ENCODE assay signal across 9 mouse cellular contexts in the genomic region with DNA sequence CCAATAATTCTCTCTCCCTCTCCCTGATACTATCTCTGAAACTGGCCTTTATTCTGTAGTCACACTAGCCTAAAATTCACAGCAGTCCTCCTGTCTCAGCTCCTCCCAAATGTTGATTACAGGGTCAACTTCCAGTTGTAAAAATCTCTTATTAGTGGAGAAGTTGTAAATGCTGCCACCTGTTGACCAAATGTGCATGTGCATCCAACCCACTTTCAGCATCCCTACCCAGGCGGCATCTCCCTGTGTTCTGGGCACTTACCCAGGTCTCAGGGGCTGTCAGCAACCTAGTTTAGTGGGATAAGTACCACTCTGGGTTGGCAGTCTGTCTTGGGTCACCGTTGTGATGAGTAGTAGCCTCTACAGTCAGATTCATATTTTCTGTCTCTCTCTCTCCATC. TPM values are rescaled to one million over a fixed set of nuclear protein-coding genes. Genes with fewer than 3 reads are reported as not detected.
DNase-seq lines count a peak whose midpoint lies in the region; ATAC-seq and TF ChIP-seq lines count a peak whose summit lies in the region.
"Had no signal": no experiment of that assay in that cellular context is flagged by ENCODE, and none has a peak within 500 bp of the region (broad histone marks: within the 10 kb centered on the region; RNA-seq: fewer than 3 reads in every experiment).

No protein-coding gene starts in this region.

- no peak overlapping the region for H3K4me2 ChIP-seq in hindbrain, embryonic 11.5 days (replicated peaks; ENCODE audit: low read depth, low read length)
- no peak overlapping the region for H3K4me2 ChIP-seq in hindbrain, embryonic 12.5 days (replicated peaks)
- H3K4me2 ChIP-seq in lung, embryonic 14.5 days = no peak overlapping the region
- no peak overlapping the region for H3K4me2 ChIP-seq in stomach, embryonic 15.5 days
- H3K4me2 ChIP-seq: lung, embryonic 15.5 days had no signal

- H3K27ac ChIP-seq in hindbrain, embryonic 11.5 days (ENCODE audit: low read depth, low read length) = no peak overlapping the region
- no peak overlapping the region for H3K27ac ChIP-seq in hindbrain, embryonic 12.5 days
- no peak overlapping the region for H3K27ac ChIP-seq in lung, embryonic 14.5 days (ENCODE audit: low read depth)
- no peak overlapping the region for H3K27ac ChIP-seq in stomach, embryonic 15.5 days
- H3K27ac ChIP-seq: lung, embryonic 15.5 days had no signal

- H3K4me1 ChIP-seq in hindbrain, embryonic 11.5 days (replicated peaks; ENCODE audit: control insufficient read depth, insufficient read depth, low read length) = no peaks in the 10 kb centered on the region
- no peaks in the 10 kb centered on the region for H3K4me1 ChIP-seq in hindbrain, embryonic 12.5 days
- H3K4me1 ChIP-seq in lung, embryonic 14.5 days (ENCODE audit: insufficient read depth) = no peaks in the 10 kb centered on the region
- H3K4me1 ChIP-seq in stomach, embryonic 15.5 days = no peaks in the 10 kb centered on the region
- H3K4me1 ChIP-seq: lung, embryonic 15.5 days had no signal

- H3K4me3 ChIP-seq in hindbrain, embryonic 11.5 days (ENCODE audit: low read depth, low read length) = no peak overlapping the region
- H3K4me3 ChIP-seq in hindbrain, embryonic 12.5 days = no peak overlapping the region
- H3K4me3 ChIP-seq in lung, embryonic 14.5 days (ENCODE audit: low read depth, low read length) = no peak overlapping the region
- no peak overlapping the region for H3K4me3 ChIP-seq in stomach, embryonic 15.5 days (replicated peaks)
- H3K4me3 ChIP-seq: lung, embryonic 15.5 days had no signal

- peak; percentile 75 for TF ChIP-seq CTCF in lung, embryonic 14.5 days (IDR thresholded peaks at IDR 0.05; ENCODE audit: low read depth)

- no peak for ATAC-seq in hindbrain, embryonic 11.5 days (ENCODE audit: low FRiP score)
- ATAC-seq in hindbrain, embryonic 12.5 days (ENCODE audit: low FRiP score) = no peak
- ATAC-seq in lung, embryonic 14.5 days (ENCODE audit: insufficient read depth) = no peak
- peak; percentile 39; the same call in 1 of the 2 replicates for ATAC-seq in stomach, embryonic 15.5 days (ENCODE audit: insufficient read depth, low FRiP score, low read depth)

- H3K9me3 ChIP-seq in hindbrain, embryonic 11.5 days (ENCODE audit: control insufficient read depth, low read length) = no peaks in the 10 kb centered on the region
- no peaks in the 10 kb centered on the region for H3K9me3 ChIP-seq in hindbrain, embryonic 12.5 days (replicated peaks)
- H3K9me3 ChIP-seq in lung, embryonic 14.5 days (ENCODE audit: low read depth, low read length) = no peaks in the 10 kb centered on the region
- no peaks in the 10 kb centered on the region for H3K9me3 ChIP-seq in stomach, embryonic 15.5 days
- H3K9me3 ChIP-seq: lung, embryonic 15.5 days had no signal

- no peak overlapping the region for H3K9ac ChIP-seq in hindbrain, embryonic 11.5 days (ENCODE audit: low read depth, low read length)
- H3K9ac ChIP-seq in hindbrain, embryonic 12.5 days = no peak overlapping the region
- H3K9ac ChIP-seq in lung, embryonic 14.5 days = no peak overlapping the region
- no peak overlapping the region for H3K9ac ChIP-seq in stomach, embryonic 15.5 days
- H3K9ac ChIP-seq: lung, embryonic 15.5 days had no signal

- no peaks in the 10 kb centered on the region for H3K27me3 ChIP-seq in hindbrain, embryonic 11.5 days (ENCODE audit: control insufficient read depth, insufficient read depth, low read length)
- H3K27me3 ChIP-seq in hindbrain, embryonic 12.5 days = no peaks in the 10 kb centered on the region
- H3K27me3 ChIP-seq in lung, embryonic 14.5 days (ENCODE audit: insufficient read depth, low read length) = no peaks in the 10 kb centered on the region
- no peaks in the 10 kb centered on the region for H3K27me3 ChIP-seq in stomach, embryonic 15.5 days (replicated peaks)
- H3K27me3 ChIP-seq: lung, embryonic 15.5 days had no signal

- intact Hi-C loops in gastrocnemius, postnatal 14 days (cut with DNase I; ENCODE audit: low total_unique reads) = loop anchor here (5.0 kb wide), 1 partner anchor 66 kb away; no protein-coding TSS in a partner anchor

- WGBS in hindbrain, embryonic 11.5 days = 56% methylated on average over 2 of the region's 2 CpGs
- WGBS in hindbrain, embryonic 12.5 days = 58% methylated on average over 2 of the region's 2 CpGs
- WGBS in large intestine, adult 2 months = 32% methylated on average over 2 of the region's 2 CpGs
- WGBS in lung, embryonic 14.5 days = 44% methylated on average over 2 of the region's 2 CpGs
- WGBS in stomach, embryonic 15.5 days = 52% methylated on average over 2 of the region's 2 CpGs

- DNase-seq in hindbrain, embryonic 11.5 days (ENCODE audit: low spot score) = peak; percentile 63
- DNase-seq in Muller cell, postnatal 12 days (ENCODE audit: inconsistent ontology term) = peak; percentile 27
- peak; percentile 86 to 89 for DNase-seq in cerebellum, postnatal 10 days
- peak; percentile 34 for DNase-seq in gastrocnemius, postnatal 14 days
- peak; percentile 11 for DNase-seq in large intestine, adult 2 months (ENCODE audit: low read depth, low spot score)
- peak; percentile 83 for DNase-seq in lung, embryonic 14.5 days

- no peaks in the 10 kb centered on the region for H3K36me3 ChIP-seq in hindbrain, embryonic 11.5 days (ENCODE audit: control insufficient read depth, insufficient read depth, low read length)
- no peaks in the 10 kb centered on the region for H3K36me3 ChIP-seq in hindbrain, embryonic 12.5 days
- no peaks in the 10 kb centered on the region for H3K36me3 ChIP-seq in lung, embryonic 14.5 days (ENCODE audit: insufficient read depth)
- no peaks in the 10 kb centered on the region for H3K36me3 ChIP-seq in stomach, embryonic 15.5 days
- H3K36me3 ChIP-seq: lung, embryonic 15.5 days had no signal

RNA-seq across cellular contexts. Expression of a gene that starts 38.1 kb away (rescaled TPM):
- 6.0 and 6.9 TPM in 2 replicates for polyA plus RNA-seq in hindbrain, embryonic 11.5 days (2014; fragmentation: Nextera tagmentation; extraction: Ambion mirVana)
- 15.3 and 17.9 TPM in 2 replicates for polyA plus RNA-seq in hindbrain, embryonic 12.5 days (2016; fragmentation: Nextera tagmentation; extraction: Ambion mirVana)
- total RNA-seq in gastrocnemius, postnatal 14 days (2021) = under 1 TPM; 0.62 to 0.64 TPM
- 0.44 and 0.57 TPM in 2 replicates for polyA plus RNA-seq in large intestine, adult 2 months (2012; rRNA removed)
- 0.11 and 0.16 TPM in 2 replicates for polyA plus RNA-seq in lung, embryonic 14.5 days (2014; fragmentation: Nextera tagmentation; extraction: Ambion mirVana)
- 1.7 and 2.0 TPM in 2 replicates for polyA plus RNA-seq in stomach, embryonic 15.5 days (2015; fragmentation: Nextera tagmentation; extraction: Ambion mirVana)

RNA-seq across cellular contexts. Expression of a gene that starts 39.3 kb away (rescaled TPM):
- polyA plus RNA-seq in hindbrain, embryonic 11.5 days (2014; fragmentation: Nextera tagmentation; extraction: Ambion mirVana) = 7.0 and 10.4 TPM in 2 replicates
- 11.5 and 13.9 TPM in 2 replicates for polyA plus RNA-seq in hindbrain, embryonic 12.5 days (2016; fragmentation: Nextera tagmentation; extraction: Ambion mirVana)
- total RNA-seq in gastrocnemius, postnatal 14 days (2021) = 1 to 10 TPM; 3.4 to 4.9 TPM
- 0.95 and 0.97 TPM in 2 replicates for polyA plus RNA-seq in large intestine, adult 2 months (2012; rRNA removed)
- polyA plus RNA-seq in lung, embryonic 14.5 days (2014; fragmentation: Nextera tagmentation; extraction: Ambion mirVana) = 5.2 and 5.9 TPM in 2 replicates
- 20.7 and 23.4 TPM in 2 replicates for polyA plus RNA-seq in stomach, embryonic 15.5 days (2015; fragmentation: Nextera tagmentation; extraction: Ambion mirVana)

Comparison
In these comparisons a context has a peak if more than half of its experiments do, and no peak if none do; other contexts are left out.
1. DNase-seq: peak in every context shown above with its lines; median percentile 88 in cerebellum, postnatal 10 days; 83 in lung, embryonic 14.5 days; 63 in hindbrain, embryonic 11.5 days; 34 in gastrocnemius, postnatal 14 days; 27 in Muller cell, postnatal 12 days; 11 in large intestine, adult 2 months.